Mouse (Mus musculus): ENCODE measurements at regions not wholly inside any gene's neighbourhood (a gene's known extent, or its start where the extent isn't known, plus 50 kb on each side); places are given as distances from the start of the nearest gene placed in this dataset.

DNA sequence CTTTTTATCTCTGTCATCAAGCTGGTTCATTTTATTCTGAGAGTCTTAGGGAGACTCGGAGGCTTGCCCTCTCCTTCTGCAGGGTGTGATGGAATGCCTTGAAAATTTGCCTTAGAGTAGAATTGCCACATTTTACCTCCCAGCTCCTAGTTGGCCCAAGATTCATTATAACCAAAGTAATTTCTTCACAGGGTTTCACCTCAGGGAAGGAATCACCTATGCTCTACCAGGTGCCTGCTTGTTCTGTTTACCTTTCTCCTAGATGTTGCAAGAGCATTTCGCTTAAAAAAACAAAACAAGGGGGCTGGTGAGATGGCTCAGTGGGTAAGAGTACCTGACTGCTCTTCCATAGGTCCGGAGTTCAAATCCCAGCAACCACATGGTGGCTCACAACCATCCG is 134.8 kb downstream of the Plk2 start:
- Histone ChIP-seq H3K9ac (ENCODE audit: low read depth, low read length) (no peak overlapping the region), H3K4me3 (ENCODE audit: low read length) (no peak overlapping the region), H3K36me3 (ENCODE audit: control insufficient read depth, insufficient read depth, low read length) (no peaks in the 10 kb centered on the region), H3K27ac (ENCODE audit: low read depth, low read length) (no peak overlapping the region), H3K9me3 (ENCODE audit: control insufficient read depth, low read length) (no peaks in the 10 kb centered on the region), H3K4me1 (ENCODE audit: control insufficient read depth, insufficient read depth, low read length) (no peaks in the 10 kb centered on the region), H3K4me2 (replicated peaks; ENCODE audit: low read depth, low read length) (no peak overlapping the region), H3K27me3 (ENCODE audit: control insufficient read depth, insufficient read depth, low read length) (no peaks in the 10 kb centered on the region)
- 94% methylated on average over 4 of the region's 4 CpGs for WGBS
- ATAC-seq (ENCODE audit: low FRiP score, low TSS enrichment) = no peak

GRCm38 (mm10) chr13:110534320-110534764 is 139.5 kb downstream of the Plk2 start:
- Histone ChIP-seq H3K4me2 (replicated peaks; ENCODE audit: low read depth, low read length) (no peak overlapping the region), H3K4me1 (ENCODE audit: control insufficient read depth, insufficient read depth, low read length) (peaks cover 8% of the 10 kb centered on the region; the same call in 1 of the 2 replicates), H3K4me3 (ENCODE audit: low read length) (no peak overlapping the region), H3K9me3 (ENCODE audit: control insufficient read depth, low read length) (no peaks in the 10 kb centered on the region), H3K27me3 (ENCODE audit: control insufficient read depth, insufficient read depth, low read length) (no peaks in the 10 kb centered on the region), H3K27ac (ENCODE audit: low read depth, low read length) (peak overlapping the region; percentile 9; the same call in 1 of the 2 replicates), H3K36me3 (ENCODE audit: control insufficient read depth, insufficient read depth, low read length) (no peaks in the 10 kb centered on the region), H3K9ac (ENCODE audit: low read depth, low read length) (no peak overlapping the region)
- peak; percentile 77; the same call in 1 of the 2 replicates for ATAC-seq (ENCODE audit: low FRiP score, low TSS enrichment)
- WGBS = 18% methylated on average over 7 of the region's 7 CpGs

DNA sequence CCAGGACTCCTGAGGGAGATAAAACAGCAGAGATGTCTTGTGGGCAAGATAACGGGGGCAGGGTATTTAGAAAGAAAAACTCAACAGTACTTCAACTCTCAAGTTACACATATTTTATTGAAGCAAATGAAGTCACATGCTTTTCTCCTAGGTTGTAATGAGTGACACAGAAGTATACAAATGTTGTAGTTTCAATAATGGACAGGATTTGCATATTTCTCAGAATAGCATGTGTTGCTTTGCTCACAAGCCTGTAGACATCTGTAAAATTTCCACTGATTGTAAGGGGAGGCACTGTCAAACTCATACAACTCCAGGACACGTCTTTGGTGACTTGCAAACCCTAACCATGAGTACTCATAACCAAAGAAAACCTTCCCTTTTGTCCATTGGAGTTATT is 140.9 kb downstream of the Plk2 start:
- 68% methylated on average over 2 of the region's 2 CpGs for WGBS

GRCm38 (mm10) chr13:110537960-110538463 is 143.2 kb downstream of the Plk2 start:
- ATAC-seq (ENCODE audit: low FRiP score, low TSS enrichment) = peak; percentile 68; the same call in 1 of the 2 replicates
- Histone ChIP-seq H3K27ac (ENCODE audit: low read depth, low read length) (no peak overlapping the region), H3K27me3 (ENCODE audit: control insufficient read depth, insufficient read depth, low read length) (no peaks in the 10 kb centered on the region), H3K4me3 (ENCODE audit: low read length) (no peak overlapping the region), H3K9ac (ENCODE audit: low read depth, low read length) (no peak overlapping the region), H3K9me3 (ENCODE audit: control insufficient read depth, low read length) (no peaks in the 10 kb centered on the region), H3K4me2 (replicated peaks; ENCODE audit: low read depth, low read length) (no peak overlapping the region), H3K36me3 (ENCODE audit: control insufficient read depth, insufficient read depth, low read length) (no peaks in the 10 kb centered on the region), H3K4me1 (ENCODE audit: control insufficient read depth, insufficient read depth, low read length) (peaks cover 8% of the 10 kb centered on the region; the same call in 1 of the 2 replicates)
- WGBS = 47% methylated on average over 7 of the region's 7 CpGs

More for the DNA sequence above, 140.9 kb downstream of the Plk2 start:
- H3K9me3 ChIP-seq (ENCODE audit: control insufficient read depth, low read length) = no peaks in the 10 kb centered on the region
- peaks cover 8% of the 10 kb centered on the region; the same call in 1 of the 2 replicates for H3K4me1 ChIP-seq (ENCODE audit: control insufficient read depth, insufficient read depth, low read length)
- no peak overlapping the region for H3K27ac ChIP-seq (ENCODE audit: low read depth, low read length)
- no peak overlapping the region for H3K4me2 ChIP-seq (replicated peaks; ENCODE audit: low read depth, low read length)
- ATAC-seq (ENCODE audit: low FRiP score, low TSS enrichment) = no peak
- H3K9ac ChIP-seq (ENCODE audit: low read depth, low read length) = no peak overlapping the region
- no peaks in the 10 kb centered on the region for H3K27me3 ChIP-seq (ENCODE audit: control insufficient read depth, insufficient read depth, low read length)
- H3K36me3 ChIP-seq (ENCODE audit: control insufficient read depth, insufficient read depth, low read length) = no peaks in the 10 kb centered on the region
- H3K4me3 ChIP-seq (ENCODE audit: low read length) = no peak overlapping the region

- Histone ChIP-seq H3K4me2 (replicated peaks; ENCODE audit: low read depth, low read length) (no peak overlapping the region), H3K9ac (ENCODE audit: low read depth, low read length) (no peak overlapping the region), H3K4me1 (ENCODE audit: control insufficient read depth, insufficient read depth, low read length) (peaks cover 8% of the 10 kb centered on the region; the same call in 1 of the 2 replicates), H3K36me3 (ENCODE audit: control insufficient read depth, insufficient read depth, low read length) (no peaks in the 10 kb centered on the region), H3K4me3 (ENCODE audit: low read length) (no peak overlapping the region), H3K9me3 (ENCODE audit: control insufficient read depth, low read length) (no peaks in the 10 kb centered on the region), H3K27ac (ENCODE audit: low read depth, low read length) (no peak overlapping the region), H3K27me3 (ENCODE audit: control insufficient read depth, insufficient read depth, low read length) (no peaks in the 10 kb centered on the region)
- 82% methylated on average over 13 of the region's 13 CpGs for WGBS
- no peak for ATAC-seq (ENCODE audit: low FRiP score, low TSS enrichment)
Measured at GRCm38 (mm10) chr13:110540543-110541265, 145.9 kb downstream of the Plk2 start.

DNA sequence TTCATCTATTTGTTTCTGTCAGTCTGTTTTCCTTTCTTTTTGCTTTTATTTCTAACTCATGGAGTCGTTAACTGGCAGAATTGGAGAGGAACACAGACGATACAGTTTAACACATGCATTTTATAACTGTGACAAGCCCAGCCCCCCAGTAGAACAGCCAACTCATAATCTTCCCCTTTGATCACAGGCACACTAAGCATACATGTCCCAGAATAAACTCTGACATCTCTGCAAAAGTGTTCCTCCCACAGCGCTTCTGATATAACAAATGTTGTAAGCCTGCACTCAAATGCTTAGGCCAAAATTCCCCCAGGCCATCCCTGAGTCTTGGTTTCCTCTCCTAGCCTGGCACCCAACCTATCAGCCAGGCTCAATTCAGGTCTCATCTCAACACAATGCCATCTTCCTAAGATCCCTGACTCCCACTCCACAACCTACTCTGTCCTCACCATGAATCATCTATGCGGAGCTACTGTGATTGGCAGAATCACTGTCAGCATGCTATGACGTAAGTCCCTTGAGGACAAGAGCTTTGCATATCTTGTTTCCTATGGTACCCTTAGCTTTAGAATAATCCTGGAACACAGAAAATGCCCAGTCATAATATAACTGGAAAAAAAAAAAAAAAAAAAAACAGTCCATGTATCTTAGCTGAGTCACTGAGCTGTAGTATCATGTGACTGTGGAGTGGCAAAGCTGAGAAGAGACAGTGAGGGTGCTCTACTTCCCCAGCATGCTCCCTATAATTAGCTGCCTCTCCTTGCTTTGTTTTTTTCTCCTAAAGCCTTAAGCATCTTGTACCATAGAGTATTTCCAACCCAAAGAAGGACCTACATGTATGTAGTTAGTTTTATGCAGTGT is 146.7 kb downstream of the Plk2 start:
- H3K36me3 ChIP-seq (ENCODE audit: control insufficient read depth, insufficient read depth, low read length) = no peaks in the 10 kb centered on the region
- 74% methylated on average over 5 of the region's 5 CpGs for WGBS
- ATAC-seq (ENCODE audit: low FRiP score, low TSS enrichment) = no peak
- H3K9ac ChIP-seq (ENCODE audit: low read depth, low read length) = no peak overlapping the region
- no peak overlapping the region for H3K4me3 ChIP-seq (ENCODE audit: low read length)
- no peaks in the 10 kb centered on the region for H3K9me3 ChIP-seq (ENCODE audit: control insufficient read depth, low read length)
- no peak overlapping the region for H3K27ac ChIP-seq (ENCODE audit: low read depth, low read length)
- H3K4me1 ChIP-seq (ENCODE audit: control insufficient read depth, insufficient read depth, low read length) = peaks cover 8% of the 10 kb centered on the region; the same call in 1 of the 2 replicates
- H3K4me2 ChIP-seq (replicated peaks; ENCODE audit: low read depth, low read length) = no peak overlapping the region
- no peaks in the 10 kb centered on the region for H3K27me3 ChIP-seq (ENCODE audit: control insufficient read depth, insufficient read depth, low read length)

DNA sequence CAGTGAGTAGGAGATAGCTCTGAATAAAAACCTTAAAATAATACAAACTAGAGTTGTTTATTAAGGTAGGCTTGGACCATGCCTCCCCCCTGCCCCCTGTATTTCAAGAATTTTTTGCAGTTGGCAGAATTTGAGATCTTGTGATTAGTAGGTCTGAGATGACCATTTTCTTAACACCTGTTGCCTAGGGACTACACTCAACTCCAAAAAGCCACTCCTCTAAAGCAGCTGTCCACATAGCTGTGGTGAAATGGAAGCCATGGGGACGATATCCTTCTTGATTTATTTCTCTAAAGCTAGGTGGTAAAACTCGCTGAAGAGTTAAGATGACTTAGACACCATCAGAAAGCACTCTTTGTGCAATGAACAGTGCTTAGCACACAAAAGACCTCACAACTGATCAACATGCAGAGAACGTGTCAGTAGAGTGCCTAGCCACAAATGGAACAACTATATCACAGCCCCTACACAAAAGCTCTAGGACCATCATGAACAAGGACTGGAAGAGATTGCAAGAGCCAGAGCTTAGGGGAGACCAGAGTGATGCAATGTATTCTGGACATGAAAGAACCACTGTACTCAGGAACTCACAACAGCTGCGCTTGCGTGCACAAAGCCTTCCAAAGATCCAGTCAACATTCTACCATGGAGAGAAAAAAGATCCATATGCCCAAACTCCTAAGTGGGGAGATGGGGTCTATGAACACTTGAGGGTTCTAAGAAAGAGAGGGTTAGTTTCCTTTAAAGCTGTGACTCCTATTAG is 147.6 kb downstream of the Plk2 start:
- peaks cover 5% of the 10 kb centered on the region; the same call in 1 of the 2 replicates for H3K4me1 ChIP-seq (ENCODE audit: control insufficient read depth, insufficient read depth, low read length)
- H3K9me3 ChIP-seq (ENCODE audit: control insufficient read depth, low read length) = no peaks in the 10 kb centered on the region
- no peak overlapping the region for H3K4me2 ChIP-seq (replicated peaks; ENCODE audit: low read depth, low read length)
- H3K27me3 ChIP-seq (ENCODE audit: control insufficient read depth, insufficient read depth, low read length) = no peaks in the 10 kb centered on the region
- ATAC-seq (ENCODE audit: low FRiP score, low TSS enrichment) = no peak
- H3K9ac ChIP-seq (ENCODE audit: low read depth, low read length) = no peak overlapping the region
- no peaks in the 10 kb centered on the region for H3K36me3 ChIP-seq (ENCODE audit: control insufficient read depth, insufficient read depth, low read length)
- no peak overlapping the region for H3K4me3 ChIP-seq (ENCODE audit: low read length)
- 92% methylated on average over 5 of the region's 5 CpGs for WGBS
- H3K27ac ChIP-seq (ENCODE audit: low read depth, low read length) = no peak overlapping the region

GRCm38 (mm10) chr13:110545454-110545853 is 150.6 kb downstream of the Plk2 start:
- no peaks in the 10 kb centered on the region for H3K36me3 ChIP-seq (ENCODE audit: control insufficient read depth, insufficient read depth, low read length)
- H3K27ac ChIP-seq (ENCODE audit: low read depth, low read length) = no peak overlapping the region
- H3K9me3 ChIP-seq (ENCODE audit: control insufficient read depth, low read length) = no peaks in the 10 kb centered on the region
- no peak overlapping the region for H3K4me3 ChIP-seq (ENCODE audit: low read length)
- H3K9ac ChIP-seq (ENCODE audit: low read depth, low read length) = no peak overlapping the region
- 59% methylated on average over 6 of the region's 6 CpGs for WGBS
- H3K4me1 ChIP-seq (ENCODE audit: control insufficient read depth, insufficient read depth, low read length) = no peaks in the 10 kb centered on the region
- no peak for ATAC-seq (ENCODE audit: low FRiP score, low TSS enrichment)
- H3K4me2 ChIP-seq (replicated peaks; ENCODE audit: low read depth, low read length) = no peak overlapping the region
- H3K27me3 ChIP-seq (ENCODE audit: control insufficient read depth, insufficient read depth, low read length) = no peaks in the 10 kb centered on the region

All from kidney, embryonic 14.5 days (tissue).